Mouse (Mus musculus): ENCODE results near the gene Wdr4. TPM values are rescaled to one million over a fixed set of nuclear protein-coding genes. Genes with fewer than 3 reads are reported as not detected.
"Not testable (repeated sequence)": the region's sequence is repeated elsewhere in the genome, so short reads cannot be mapped to it uniquely, and the experiment has no call there.

The Wdr4 gene
- polyA plus RNA-seq, 1 experiment from 2014 or later = 33.8 TPM

DNA sequence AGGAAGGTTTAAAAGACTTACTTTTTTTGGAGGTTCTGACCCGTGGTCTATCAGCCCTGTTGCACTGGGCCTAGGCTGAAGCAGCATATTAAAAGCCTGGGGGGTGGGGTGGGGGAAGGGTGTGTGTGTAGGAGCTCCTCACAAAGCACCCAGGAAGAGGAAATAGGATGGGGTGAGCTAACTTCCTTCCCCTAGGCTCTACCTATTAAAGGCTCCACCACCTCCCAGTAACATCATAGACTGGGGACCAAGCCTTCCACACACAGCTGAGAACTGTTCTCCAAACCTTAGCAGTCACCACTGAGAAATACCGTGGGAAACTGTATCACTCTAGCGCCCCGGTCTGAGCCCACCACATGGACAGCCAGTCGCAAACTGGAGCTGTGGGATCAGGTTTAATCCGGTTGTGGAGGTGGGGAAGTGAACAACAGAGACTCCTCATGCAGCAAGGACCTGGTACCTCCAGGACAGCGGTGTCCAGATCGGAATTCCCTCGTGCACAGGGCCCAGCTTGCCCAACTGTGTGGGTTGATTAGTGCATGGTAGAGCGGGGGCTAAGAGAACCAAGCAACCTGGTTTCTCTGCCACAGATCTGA is 38.3 kb upstream of the Wdr4 start:
- Histone ChIP-seq H3K4me2 (ENCODE audit: low read depth, low read length) (peak overlapping the region; percentile 18), H3K9me3 (replicated peaks; ENCODE audit: control insufficient read depth, low read length) (no peaks in the 10 kb centered on the region), H3K4me3 (replicated peaks; ENCODE audit: low read length) (no peak overlapping the region), H3K9ac (ENCODE audit: low read length) (no peak overlapping the region), H3K36me3 (ENCODE audit: control insufficient read depth, insufficient read depth, low read length) (no peaks in the 10 kb centered on the region), H3K27ac (ENCODE audit: low read length) (peak overlapping the region; percentile 28; the same call in 1 of the 2 replicates), H3K27me3 (ENCODE audit: control insufficient read depth, insufficient read depth, low read length) (no peaks in the 10 kb centered on the region), H3K4me1 (ENCODE audit: control insufficient read depth, insufficient read depth, low read length) (peaks cover 16% of the 10 kb centered on the region)
- WGBS = 62% methylated on average over 10 of the region's 10 CpGs
- peak; percentile 18; the same call in 1 of the 2 replicates for ATAC-seq (ENCODE audit: insufficient read depth, low FRiP score)

GRCm38 (mm10) chr17:31557124-31557880 is 37.5 kb upstream of the Wdr4 start:
- no peaks in the 10 kb centered on the region for H3K27me3 ChIP-seq (ENCODE audit: control insufficient read depth, insufficient read depth, low read length)
- peaks cover 16% of the 10 kb centered on the region for H3K4me1 ChIP-seq (ENCODE audit: control insufficient read depth, insufficient read depth, low read length)
- H3K4me3 ChIP-seq (replicated peaks; ENCODE audit: low read length) = no peak overlapping the region
- H3K27ac ChIP-seq (ENCODE audit: low read length) = peak overlapping the region; percentile 28; the same call in 1 of the 2 replicates
- 44% methylated on average over 11 of the region's 11 CpGs for WGBS
- H3K9ac ChIP-seq (ENCODE audit: low read length) = no peak overlapping the region
- ATAC-seq (ENCODE audit: insufficient read depth, low FRiP score) = peak; percentile 73; the same call in 1 of the 2 replicates
- peak overlapping the region; percentile 18 for H3K4me2 ChIP-seq (ENCODE audit: low read depth, low read length)
- no peaks in the 10 kb centered on the region for H3K9me3 ChIP-seq (replicated peaks; ENCODE audit: control insufficient read depth, low read length)
- no peaks in the 10 kb centered on the region for H3K36me3 ChIP-seq (ENCODE audit: control insufficient read depth, insufficient read depth, low read length)

DNA sequence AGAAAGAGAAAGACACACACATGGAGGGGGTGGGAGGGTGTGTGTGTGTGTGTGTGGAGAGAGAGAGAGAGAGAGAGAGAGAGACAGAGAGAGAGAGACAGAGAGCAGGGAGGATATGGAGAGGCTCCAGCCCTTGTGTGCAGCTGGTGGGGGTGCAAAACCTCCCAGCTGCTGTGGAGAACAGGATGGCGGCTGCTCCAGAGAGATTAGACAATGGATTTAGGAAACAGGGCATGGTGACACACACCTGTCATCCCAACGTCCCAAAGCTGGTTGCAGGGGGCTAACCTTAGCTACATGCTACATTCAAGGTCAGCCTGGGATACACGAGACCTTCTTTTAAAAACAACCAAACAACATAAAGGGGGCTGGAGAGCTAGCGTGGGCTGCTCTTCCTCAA is 36.5 kb upstream of the Wdr4 start:
- WGBS = 51% methylated on average over 4 of the region's 4 CpGs
- Histone ChIP-seq H3K36me3 (ENCODE audit: control insufficient read depth, insufficient read depth, low read length) (no peaks in the 10 kb centered on the region), H3K9ac (ENCODE audit: low read length) (no peak overlapping the region), H3K9me3 (replicated peaks; ENCODE audit: control insufficient read depth, low read length) (no peaks in the 10 kb centered on the region), H3K27ac (ENCODE audit: low read length) (no peak overlapping the region), H3K27me3 (ENCODE audit: control insufficient read depth, insufficient read depth, low read length) (no peaks in the 10 kb centered on the region), H3K4me3 (replicated peaks; ENCODE audit: low read length) (no peak overlapping the region), H3K4me2 (ENCODE audit: low read depth, low read length) (no peak overlapping the region), H3K4me1 (ENCODE audit: control insufficient read depth, insufficient read depth, low read length) (peaks cover 16% of the 10 kb centered on the region)
- ATAC-seq (ENCODE audit: insufficient read depth, low FRiP score) = no peak

- 94% methylated on average over 23 of the region's 23 CpGs for WGBS
- not testable (repeated sequence) for H3K9ac ChIP-seq (ENCODE audit: low read length); H3K9me3 ChIP-seq (replicated peaks; ENCODE audit: control insufficient read depth, low read length); H3K4me2 ChIP-seq (ENCODE audit: low read depth, low read length); H3K4me1 ChIP-seq (ENCODE audit: control insufficient read depth, insufficient read depth, low read length); H3K27me3 ChIP-seq (ENCODE audit: control insufficient read depth, insufficient read depth, low read length); H3K4me3 ChIP-seq (replicated peaks; ENCODE audit: low read length); H3K36me3 ChIP-seq (ENCODE audit: control insufficient read depth, insufficient read depth, low read length); H3K27ac ChIP-seq (ENCODE audit: low read length); ATAC-seq (ENCODE audit: insufficient read depth, low FRiP score)
Observed at GRCm38 (mm10) chr17:31552601-31553000, 32.8 kb upstream of the Wdr4 start.

DNA sequence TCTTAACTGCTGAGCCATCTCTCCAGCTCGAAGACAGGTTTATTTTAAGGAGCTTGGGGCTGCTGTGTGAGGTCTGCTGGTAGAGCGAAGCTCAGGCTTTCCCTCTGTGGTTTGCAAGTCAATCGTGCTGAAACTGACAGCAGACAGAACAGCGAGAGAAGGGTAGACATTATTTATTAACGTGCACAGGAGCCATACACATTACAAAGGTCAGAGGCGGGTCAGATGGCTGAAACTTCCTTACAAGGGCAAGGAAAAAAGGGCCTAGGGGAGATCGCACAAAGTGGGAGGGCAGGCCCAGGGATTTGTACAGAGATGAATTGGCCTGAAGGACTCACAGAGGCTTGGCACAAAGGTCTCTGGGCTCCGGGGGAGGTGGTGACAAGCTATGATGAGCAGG is 29.6 kb upstream of the Wdr4 start:
- Histone ChIP-seq H3K27ac (ENCODE audit: low read length) (no peak overlapping the region), H3K4me1 (ENCODE audit: control insufficient read depth, insufficient read depth, low read length) (no peaks in the 10 kb centered on the region; the same call in 1 of the 2 replicates), H3K4me3 (replicated peaks; ENCODE audit: low read length) (no peak overlapping the region), H3K36me3 (ENCODE audit: control insufficient read depth, insufficient read depth, low read length) (no peaks in the 10 kb centered on the region), H3K9ac (ENCODE audit: low read length) (no peak overlapping the region; the same call in 1 of the 2 replicates), H3K27me3 (ENCODE audit: control insufficient read depth, insufficient read depth, low read length) (no peaks in the 10 kb centered on the region), H3K4me2 (ENCODE audit: low read depth, low read length) (no peak overlapping the region), H3K9me3 (replicated peaks; ENCODE audit: control insufficient read depth, low read length) (no peaks in the 10 kb centered on the region)
- 31% methylated on average over 8 of the region's 8 CpGs for WGBS
- no peak for ATAC-seq (ENCODE audit: insufficient read depth, low FRiP score)

GRCm38 (mm10) chr17:31547974-31548373 is 28.2 kb upstream of the Wdr4 start:
- Histone ChIP-seq H3K9ac (ENCODE audit: low read length) (no peak overlapping the region), H3K4me3 (replicated peaks; ENCODE audit: low read length) (no peak overlapping the region)

GRCm38 (mm10) chr17:31546444-31547196 is 26.8 kb upstream of the Wdr4 start:
- no peak overlapping the region for H3K27ac ChIP-seq (ENCODE audit: low read length)
- H3K36me3 ChIP-seq (ENCODE audit: control insufficient read depth, insufficient read depth, low read length) = no peaks in the 10 kb centered on the region
- H3K4me2 ChIP-seq (ENCODE audit: low read depth, low read length) = no peak overlapping the region
- ATAC-seq (ENCODE audit: insufficient read depth, low FRiP score) = no peak
- no peaks in the 10 kb centered on the region for H3K9me3 ChIP-seq (replicated peaks; ENCODE audit: control insufficient read depth, low read length)
- H3K27me3 ChIP-seq (ENCODE audit: control insufficient read depth, insufficient read depth, low read length) = no peaks in the 10 kb centered on the region
- 81% methylated on average over 9 of the region's 9 CpGs for WGBS
- H3K9ac ChIP-seq (ENCODE audit: low read length) = no peak overlapping the region
- no peak overlapping the region for H3K4me3 ChIP-seq (replicated peaks; ENCODE audit: low read length)
- peaks cover 6% of the 10 kb centered on the region for H3K4me1 ChIP-seq (ENCODE audit: control insufficient read depth, insufficient read depth, low read length)

More at GRCm38 (mm10) chr17:31547974-31548373, 28.2 kb upstream of the Wdr4 start:
- Histone ChIP-seq H3K4me2 (ENCODE audit: low read depth, low read length) (no peak overlapping the region), H3K9me3 (replicated peaks; ENCODE audit: control insufficient read depth, low read length) (no peaks in the 10 kb centered on the region), H3K27me3 (ENCODE audit: control insufficient read depth, insufficient read depth, low read length) (no peaks in the 10 kb centered on the region), H3K4me1 (ENCODE audit: control insufficient read depth, insufficient read depth, low read length) (peaks cover 3% of the 10 kb centered on the region; the same call in 1 of the 2 replicates), H3K36me3 (ENCODE audit: control insufficient read depth, insufficient read depth, low read length) (no peaks in the 10 kb centered on the region), H3K27ac (ENCODE audit: low read length) (no peak overlapping the region)
- WGBS = 46% methylated on average over 3 of the region's 3 CpGs
- ATAC-seq (ENCODE audit: insufficient read depth, low FRiP score) = no peak

- peaks cover 14% of the 10 kb centered on the region for H3K4me1 ChIP-seq (ENCODE audit: control insufficient read depth, insufficient read depth, low read length)
- no peak overlapping the region for H3K4me2 ChIP-seq (ENCODE audit: low read depth, low read length)
- no peak for ATAC-seq (ENCODE audit: insufficient read depth, low FRiP score)
- H3K27me3 ChIP-seq (ENCODE audit: control insufficient read depth, insufficient read depth, low read length) = no peaks in the 10 kb centered on the region
- no peak overlapping the region for H3K27ac ChIP-seq (ENCODE audit: low read length)
- no peak overlapping the region for H3K4me3 ChIP-seq (replicated peaks; ENCODE audit: low read length)
- H3K9ac ChIP-seq (ENCODE audit: low read length) = no peak overlapping the region
- 11% methylated on average over 6 of the region's 6 CpGs for WGBS
- no peaks in the 10 kb centered on the region for H3K9me3 ChIP-seq (replicated peaks; ENCODE audit: control insufficient read depth, low read length)
- H3K36me3 ChIP-seq (ENCODE audit: control insufficient read depth, insufficient read depth, low read length) = no peaks in the 10 kb centered on the region
Observed at GRCm38 (mm10) chr17:31543574-31543973, 23.8 kb upstream of the Wdr4 start.

DNA sequence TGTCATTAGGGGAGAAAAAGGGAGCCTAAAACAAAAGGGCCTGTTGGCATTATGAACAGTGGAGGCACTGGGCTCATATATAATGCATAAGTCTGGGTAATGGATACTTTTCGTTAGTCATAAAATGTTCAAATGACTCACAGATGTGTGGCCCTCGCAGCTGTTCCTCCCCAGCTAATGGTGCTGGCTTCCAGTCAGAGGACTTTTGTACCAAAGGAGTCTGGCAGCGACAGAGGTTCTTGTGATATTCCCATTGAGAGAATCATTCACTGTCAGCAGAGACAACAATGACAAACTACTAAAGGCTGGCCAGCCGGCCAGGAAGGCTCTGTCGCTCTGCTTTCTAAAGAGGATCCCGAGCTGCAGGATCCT is 21.7 kb upstream of the Wdr4 start:
- H3K4me3 ChIP-seq (replicated peaks; ENCODE audit: low read length) = no peak overlapping the region
- no peaks in the 10 kb centered on the region for H3K27me3 ChIP-seq (ENCODE audit: control insufficient read depth, insufficient read depth, low read length)
- H3K9me3 ChIP-seq (replicated peaks; ENCODE audit: control insufficient read depth, low read length) = no peaks in the 10 kb centered on the region
- H3K36me3 ChIP-seq (ENCODE audit: control insufficient read depth, insufficient read depth, low read length) = no peaks in the 10 kb centered on the region
- peaks cover 14% of the 10 kb centered on the region; the same call in 1 of the 2 replicates for H3K4me1 ChIP-seq (ENCODE audit: control insufficient read depth, insufficient read depth, low read length)
- 23% methylated on average over 6 of the region's 6 CpGs for WGBS
- H3K9ac ChIP-seq (ENCODE audit: low read length) = peak overlapping the region; percentile 18; the same call in 1 of the 2 replicates
- 0 out of 2 replicates have a peak, but pooled peaks have one; percentile 26 for ATAC-seq (ENCODE audit: insufficient read depth, low FRiP score)
- H3K27ac ChIP-seq (ENCODE audit: low read length) = peak overlapping the region; percentile 41
- H3K4me2 ChIP-seq (ENCODE audit: low read depth, low read length) = no peak overlapping the region
